Mouse (Mus musculus): Measurements from ENCODE around the gene Aptx.

Aptx gene

DNA sequence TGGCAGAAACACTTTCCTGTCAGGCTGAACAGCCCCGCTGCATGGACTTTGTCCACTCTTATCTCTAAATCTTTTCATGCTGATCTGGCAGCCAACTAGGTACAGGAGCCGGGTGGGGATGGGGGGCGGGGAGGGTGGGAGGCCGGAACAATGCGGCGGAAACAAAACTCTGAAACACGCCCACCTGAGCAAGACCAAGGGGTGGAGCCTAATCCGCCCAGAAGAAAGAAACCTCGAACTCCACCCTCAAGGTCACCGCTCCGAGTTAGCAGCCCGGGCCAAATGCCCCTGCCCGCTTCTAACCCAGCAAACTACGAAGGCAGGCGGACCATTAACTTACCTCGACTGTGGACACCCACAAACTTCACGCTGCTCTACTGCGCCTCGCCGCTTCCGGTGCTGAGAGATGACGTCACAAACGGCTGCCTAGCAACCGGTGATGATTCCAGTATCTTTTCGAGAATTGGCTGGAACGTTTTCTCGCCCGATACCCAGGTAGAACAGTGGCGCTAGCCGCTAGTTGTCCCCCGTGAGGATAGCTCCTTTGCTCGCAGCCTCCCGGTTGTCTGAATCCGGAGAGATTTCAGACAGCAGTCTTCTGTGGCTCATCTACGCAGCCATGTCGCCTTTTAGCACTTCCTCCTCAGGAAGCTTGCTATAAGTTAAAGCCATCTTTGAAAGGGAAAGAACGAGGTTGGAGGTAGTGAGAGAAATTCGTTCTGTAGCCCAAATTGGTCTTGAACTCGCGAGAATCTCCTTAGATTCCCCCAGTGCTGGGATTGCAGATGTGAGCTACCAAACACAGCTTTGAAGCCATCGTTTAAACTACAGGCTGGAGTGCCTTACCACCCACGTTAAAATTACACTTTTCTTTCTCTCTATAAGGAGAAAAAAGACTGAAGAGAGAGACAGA lies at the start of gene Aptx:
Gene Aptx, minus strand, starts transcription at position 398 of the 913 bp plus-strand sequence.
- WGBS, result under 1% methylated on average over 42 of the region's 42 CpGs

DNA sequence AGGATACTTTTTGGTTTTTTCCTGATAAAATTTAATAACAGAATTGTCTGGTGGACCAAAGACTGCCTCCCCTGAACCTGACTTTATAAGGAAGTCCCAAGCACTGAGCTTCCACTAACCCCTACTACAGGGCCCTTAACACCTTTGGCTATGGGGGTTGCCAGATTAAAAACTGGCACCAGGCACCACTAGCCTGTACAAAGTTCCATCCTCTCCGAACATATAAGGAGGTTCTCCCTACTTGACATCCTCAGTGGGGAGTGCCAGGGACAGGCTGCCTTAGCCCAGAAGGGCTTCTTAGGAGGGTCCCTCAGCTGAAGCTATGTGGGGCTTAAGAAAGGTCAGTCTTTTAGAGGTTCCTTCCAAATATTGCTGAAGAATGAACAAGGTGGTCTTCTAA lies 32.4 kb upstream of the Aptx start:
- 53% methylated on average over 1 of the region's 1 CpGs for WGBS

DNA sequence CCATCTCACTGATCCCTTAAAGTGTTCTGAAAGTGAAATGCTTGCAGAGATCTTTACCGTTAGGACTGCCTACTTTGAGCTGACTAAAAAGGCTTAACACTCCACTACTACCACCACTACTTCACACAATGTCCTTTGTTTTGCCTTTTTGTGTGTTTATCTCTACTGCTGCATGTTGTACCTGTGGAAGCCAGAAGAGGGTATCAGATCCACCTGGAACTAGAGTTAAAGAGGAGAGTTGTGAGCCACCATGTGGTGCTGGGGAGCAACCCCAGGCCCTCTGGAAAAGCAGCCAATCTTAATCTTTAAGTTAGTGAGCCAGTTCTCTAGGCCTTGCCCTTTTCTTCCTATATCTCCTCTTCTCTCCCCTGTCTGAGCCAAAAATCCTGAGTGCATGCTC lies 24.3 kb upstream of the Aptx start:
- 38% methylated on average over 1 of the region's 1 CpGs for WGBS

DNA sequence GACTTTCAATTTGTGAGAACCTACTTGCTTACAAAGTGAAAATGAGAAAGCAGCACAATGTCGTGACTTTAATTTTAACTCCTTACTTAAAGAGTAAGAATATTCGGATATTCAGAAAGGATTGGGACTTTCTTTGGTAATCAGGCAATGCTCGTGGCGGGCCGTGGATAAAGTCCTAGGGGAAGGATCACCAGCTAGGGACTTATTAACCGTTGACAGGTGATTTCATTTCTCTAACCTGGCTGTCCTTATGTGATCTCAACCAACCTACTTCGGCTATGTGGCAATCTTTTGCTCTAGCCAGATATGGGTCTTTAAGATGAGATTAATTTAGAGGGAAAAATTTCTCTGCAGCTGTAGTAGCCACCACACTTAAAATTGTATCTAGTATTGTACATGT lies 22.1 kb upstream of the Aptx start:
- WGBS, result 54% methylated on average over 7 of the region's 7 CpGs

- WGBS, result 1% methylated on average over 56 of the region's 62 CpGs
These were observed 19.9 kb upstream of the Aptx start for GRCm38 (mm10) chr4:40722687-40723460.

DNA sequence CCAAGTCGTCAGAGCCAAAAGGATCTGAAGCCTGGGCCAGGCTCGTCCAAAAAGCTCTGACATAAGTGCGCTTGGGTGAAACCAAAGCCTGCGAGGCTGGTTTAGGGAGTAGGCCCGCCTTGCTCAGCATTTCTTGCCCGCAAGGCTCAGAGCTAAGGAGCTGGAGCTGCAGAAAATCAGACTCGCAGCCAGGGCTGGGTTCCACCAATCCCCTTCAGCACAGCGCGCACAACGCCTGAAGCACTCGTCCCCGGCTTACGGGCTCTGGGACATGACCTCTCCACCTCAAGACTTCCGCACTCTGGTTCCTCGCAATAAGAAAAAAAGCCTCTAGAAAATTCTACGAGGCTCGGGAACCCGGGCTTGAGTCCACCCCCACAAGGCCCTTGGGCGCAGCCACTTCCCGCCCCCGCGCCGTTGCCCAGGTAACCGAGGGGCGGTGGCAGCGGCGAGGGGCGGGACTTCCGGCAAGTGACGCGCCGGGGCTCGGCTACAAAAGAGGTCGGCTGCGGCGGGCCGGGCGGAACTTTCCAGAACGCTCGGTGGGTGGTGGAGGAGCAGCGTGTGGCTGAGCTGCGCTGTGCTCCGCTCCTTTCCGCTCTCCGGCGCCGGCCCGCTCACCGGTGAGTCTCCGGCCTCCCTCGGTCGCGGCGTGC lies 19.1 kb upstream of the Aptx start, which contains the start of gene Dnaja1:
Gene Dnaja1, plus strand, starts transcription at position 140 of the 656 bp plus-strand sequence.
- whole genome bisulfite sequencing, result under 1% methylated on average over 54 of the region's 54 CpGs

GRCm38 (mm10) chr4:40720910-40721309 lies 17.9 kb upstream of the Aptx start:
- WGBS, result 94% methylated on average over 8 of the region's 8 CpGs

GRCm38 (mm10) chr4:40717141-40717540 lies 14.1 kb upstream of the Aptx start:
- 83% methylated on average over 3 of the region's 3 CpGs for WGBS

GRCm38 (mm10) chr4:40703710-40704275 lies 799 bp upstream of the Aptx start:
- 6% methylated on average over 9 of the region's 9 CpGs for WGBS

- WGBS, result 89% methylated on average over 3 of the region's 3 CpGs
These were observed 1.2 kb downstream of the Aptx start for GRCm38 (mm10) chr4:40701796-40702195.

DNA sequence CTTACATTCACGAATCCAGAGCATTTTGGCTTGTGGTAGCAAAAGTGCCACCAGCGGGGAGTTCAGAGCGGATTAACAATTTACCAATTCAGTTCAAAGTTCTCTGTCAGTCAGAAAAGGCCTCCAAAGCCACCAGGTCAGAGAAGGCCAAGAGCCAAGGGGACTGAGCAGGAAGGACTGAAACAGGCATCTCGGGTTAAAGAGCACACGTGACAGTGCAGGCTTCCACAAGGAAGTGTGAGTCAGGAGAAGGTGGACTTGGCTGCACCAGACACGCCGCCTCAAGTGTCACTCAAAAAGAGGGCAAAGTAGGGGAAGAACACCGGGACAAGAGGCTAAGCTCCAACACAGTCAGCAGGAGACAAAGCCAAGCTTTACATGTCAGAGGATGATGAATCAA lies 2.8 kb downstream of the Aptx start:
- 86% methylated on average over 8 of the region's 8 CpGs for WGBS

- 83% methylated on average over 7 of the region's 7 CpGs for WGBS
These were observed 5.9 kb downstream of the Aptx start for GRCm38 (mm10) chr4:40697059-40697458.

DNA sequence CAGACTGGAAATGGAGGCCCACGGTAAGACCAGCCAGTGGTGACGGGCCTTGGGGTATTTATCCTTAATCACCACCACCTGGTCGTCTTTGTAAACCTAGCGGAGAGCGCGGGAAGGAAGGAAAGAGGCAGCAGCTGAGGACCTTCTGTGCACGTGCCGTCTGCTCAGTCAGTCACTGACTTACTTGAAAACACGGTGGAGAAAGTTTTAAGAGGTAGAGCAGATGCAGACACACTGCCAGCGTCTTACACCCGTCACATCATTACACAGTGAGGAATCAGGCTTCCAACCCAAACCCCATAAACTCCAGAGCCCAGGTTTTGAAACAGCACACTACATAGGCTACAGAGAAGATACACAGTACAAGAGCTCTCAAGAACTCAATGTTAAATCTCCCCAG lies 11.9 kb downstream of the Aptx start:
- WGBS, result 88% methylated on average over 11 of the region's 11 CpGs

DNA sequence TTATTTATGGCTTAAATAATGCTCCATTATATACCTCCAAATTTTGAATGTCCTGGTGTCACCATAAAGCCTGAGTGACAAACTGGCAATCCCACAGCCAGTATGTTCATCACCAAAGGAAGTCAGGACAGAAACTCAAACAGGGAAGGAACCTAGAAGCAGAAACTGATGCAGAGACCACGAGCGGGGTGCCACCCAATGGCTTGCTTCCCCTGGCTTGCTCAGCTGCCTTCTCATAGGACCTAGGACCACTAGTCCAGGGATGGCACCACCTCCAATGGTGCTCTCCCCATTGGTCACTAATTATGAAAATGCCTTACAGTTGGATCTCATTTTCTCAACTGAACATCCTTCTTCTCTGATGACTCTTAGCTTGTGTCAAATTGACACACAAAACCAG lies 19.7 kb downstream of the Aptx start:
- 80% methylated on average over 2 of the region's 2 CpGs for WGBS

- WGBS, result 94% methylated on average over 5 of the region's 5 CpGs
These were observed 20.6 kb downstream of the Aptx start for GRCm38 (mm10) chr4:40682359-40682758.

DNA sequence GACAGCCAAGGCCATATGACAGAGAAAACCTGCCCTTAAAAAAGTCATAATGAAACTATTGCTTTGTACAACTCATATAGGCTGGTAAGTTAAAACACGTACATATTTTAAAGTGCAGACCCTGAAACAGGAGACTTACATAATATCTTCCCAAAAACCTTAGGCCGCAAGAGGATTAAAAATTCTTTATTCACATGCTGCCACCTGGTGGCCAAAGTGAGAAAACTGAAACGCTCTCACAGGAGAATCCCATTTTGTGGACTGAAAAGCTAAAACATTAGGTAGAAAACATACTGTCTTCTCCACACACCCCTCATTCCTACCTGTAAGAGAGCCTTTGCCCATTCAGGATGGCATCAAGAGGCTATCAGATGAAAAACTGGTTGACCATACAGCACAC lies 21.1 kb downstream of the Aptx start:
- 3% methylated on average over 3 of the region's 3 CpGs for WGBS

DNA sequence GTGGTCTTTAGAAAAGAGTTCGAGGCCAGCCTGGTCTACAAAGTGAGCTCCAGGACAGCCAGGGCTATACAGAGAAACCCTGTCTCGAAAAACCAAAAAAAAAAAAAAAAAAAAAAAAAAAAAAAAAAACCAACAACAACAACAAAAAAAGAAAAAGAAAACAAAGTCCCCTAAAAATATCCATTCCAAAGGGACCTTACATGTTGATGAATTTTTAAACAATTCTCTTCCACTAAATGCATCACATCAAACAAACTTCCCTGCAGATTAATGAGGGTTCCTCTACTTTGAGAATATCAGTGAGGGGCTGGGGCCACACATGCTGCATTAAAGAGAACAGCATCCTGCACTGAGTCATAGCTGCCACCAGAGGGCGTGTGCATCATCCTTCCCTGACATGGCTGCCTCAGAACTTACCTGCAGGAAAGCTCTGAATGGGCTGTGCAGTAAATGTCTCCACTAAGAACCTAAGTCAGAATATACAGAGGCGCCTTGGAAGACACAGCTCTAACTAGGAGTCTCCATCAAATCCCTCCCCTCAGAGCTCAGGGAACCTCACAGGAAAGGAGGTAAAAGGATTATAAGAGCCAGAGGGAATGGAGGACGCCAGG lies 22.6 kb downstream of the Aptx start:
- 58% methylated on average over 5 of the region's 5 CpGs for WGBS

- WGBS, result 47% methylated on average over 5 of the region's 5 CpGs
These were observed 25.9 kb downstream of the Aptx start for GRCm38 (mm10) chr4:40677132-40677531.

- 21% methylated on average over 14 of the region's 14 CpGs for WGBS
These were observed 26.7 kb downstream of the Aptx start for GRCm38 (mm10) chr4:40676338-40676737.

GRCm38 (mm10) chr4:40673526-40673925 lies 29.5 kb downstream of the Aptx start:
- WGBS, result 93% methylated on average over 5 of the region's 5 CpGs

- 84% methylated on average over 9 of the region's 9 CpGs for WGBS
These were observed 36.6 kb downstream of the Aptx start for GRCm38 (mm10) chr4:40666237-40667012.

Measured in cerebral cortex, adult 2 months (tissue).